Mouse (Mus musculus): ENCODE measurements around the gene Cnnm3.

GRCm38 (mm10) chr1:36512089-36512965 is 660 bp downstream of the Cnnm3 start:
- TF ChIP-seq EP300 (IDR thresholded peaks at IDR 0.05), result no peak
- no peak for TF ChIP-seq CTCF (IDR thresholded peaks at IDR 0.05)
